Mouse (Mus musculus) kidney, postnatal 0 days (tissue): ENCODE measurements around the gene Hoxa11. TPM values are rescaled to one million over a fixed set of nuclear protein-coding genes. Genes with fewer than 3 reads are reported as not detected.

ENCODE experiments used
- ATAC-seq: fragments of 200-750 bp; cut with Nextera tagmentation; replicated peaks from 2 replicates; pipeline ENCODE4 v1.8.0; 2017; ENCODE audit warnings: low read depth, moderate number of reproducible peaks, moderate TSS enrichment, moderate library complexity; ENCODE audit not compliant: low FRiP score
- DNase-seq: peaks from one replicate; pipeline ENCODE4 v3.0.0-alpha.2; 2016; ENCODE audit warnings: low spot score
- H3K27ac ChIP-seq: fragments of 300-500 bp; sonication (generic); 2 replicates; pipeline ENCODE4 v1.5.1; 2014; ENCODE audit warnings: mild to moderate bottlenecking
- H3K27me3 ChIP-seq: fragments of 300-500 bp; sonication (generic); 2 replicates; pipeline ENCODE4 v1.6.1; 2014; ENCODE audit warnings: low read length, mixed read lengths; ENCODE audit not compliant: insufficient read depth
- H3K36me3 ChIP-seq: fragments of 300-500 bp; sonication (generic); 2 replicates; pipeline ENCODE4 v1.6.1; 2014; ENCODE audit warnings: low read length, mixed read lengths; ENCODE audit not compliant: insufficient read depth
- H3K4me1 ChIP-seq: fragments of 300-500 bp; sonication (generic); replicated peaks from 2 replicates; pipeline ENCODE4 v1.6.1; 2014; ENCODE audit warnings: antibody characterized with exemption, low read length, mixed read lengths; ENCODE audit not compliant: insufficient read depth
- H3K4me2 ChIP-seq: fragments of 300-500 bp; sonication (generic); 2 replicates; pipeline ENCODE4 v1.6.1; 2014; ENCODE audit warnings: mild to moderate bottlenecking, low read length, moderate library complexity, mixed read lengths
- H3K4me3 ChIP-seq: fragments of 300-500 bp; sonication (generic); replicated peaks from 2 replicates; pipeline ENCODE4 v1.5.1; 2014; ENCODE audit warnings: low read depth, low read length
- H3K9ac ChIP-seq: fragments of 300-500 bp; sonication (generic); 2 replicates; pipeline ENCODE4 v1.6.1; 2014; ENCODE audit warnings: low read depth, low read length
- H3K9me3 ChIP-seq: fragments of 300-500 bp; sonication (generic); replicated peaks from 2 replicates; pipeline ENCODE4 v1.6.1; 2016; ENCODE audit warnings: low read length, inconsistent platforms, mixed read lengths
- CTCF ChIP-seq: IDR thresholded peaks from 2 replicates; pipeline ENCODE4 v1.5.1; 2016; ENCODE audit warnings: antibody characterized with exemption, low read depth, mild to moderate bottlenecking, moderate library complexity
- WGBS: fragments of 180-500 bp; shearing (Covaris S2); extraction: QIAGEN DNeasy Blood & Tissue Kit; methylation state at CpG from one replicate; pipeline ENCODE4 v1.1.7; 2014; 5-methylcytosine and 5-hydroxymethylcytosine counted together
- polyA plus RNA-seq: library from polyadenylated mRNA; unstranded; fragments of >200 nt; fragmentation: Nextera tagmentation; extraction: Ambion mirVana; gene quantifications from 2 replicates; pipeline ENCODE4 v1.2.1, GENCODE M21; 2015

Gene Hoxa11
- polyA plus RNA-seq, 1 experiment from 2014 or later, result 27.7 TPM

GRCm38 (mm10) chr6:52230516-52231165 lies 15.0 kb downstream of the Hoxa11 start, which contains the start of gene Hoxa9:
Hoxa9 (minus strand) TSS chr6:52231089.
- no peak for TF ChIP-seq CTCF
- WGBS, result under 1% methylated on average over 14 of the region's 36 CpGs
- peak within 1 kb of the TSS; percentile 97 for H3K27ac ChIP-seq
- H3K4me3 ChIP-seq, result peak within 1 kb of the TSS; percentile 85
- peak within 1 kb of the TSS; percentile 98 for H3K9ac ChIP-seq
- DNase-seq (peak; percentile 89), ATAC-seq (peak; percentile 42)
- peak within 1 kb of the TSS; percentile 92 for H3K4me2 ChIP-seq
- H3K4me1 ChIP-seq, result peaks cover 8% of the 10 kb centered on the region; the same call in 1 of the 2 replicates
- no peaks in the 10 kb centered on the region; the same call in 1 of the 2 replicates for H3K36me3 ChIP-seq
- H3K9me3 ChIP-seq, result no peaks in the 10 kb centered on the region
- H3K27me3 ChIP-seq, result no peaks in the 10 kb centered on the region

GRCm38 (mm10) chr6:52229558-52230416 lies 15.8 kb downstream of the Hoxa11 start:
- no peaks in the 10 kb centered on the region for H3K27me3 ChIP-seq
- peaks cover 8% of the 10 kb centered on the region; the same call in 1 of the 2 replicates for H3K4me1 ChIP-seq
- H3K4me3 ChIP-seq, result peak overlapping the region; percentile 85
- TF ChIP-seq CTCF, result no peak; the same call in 1 of the 2 replicates
- under 1% methylated on average over 43 of the region's 44 CpGs for WGBS
- no peak for DNase-seq
- H3K4me2 ChIP-seq, result peak overlapping the region; percentile 89
- peak; percentile 2 for ATAC-seq
- H3K36me3 ChIP-seq, result no peaks in the 10 kb centered on the region; the same call in 1 of the 2 replicates
- H3K27ac ChIP-seq, result peak overlapping the region; percentile 97
- H3K9me3 ChIP-seq, result no peaks in the 10 kb centered on the region
- peak overlapping the region; percentile 93 for H3K9ac ChIP-seq

DNA sequence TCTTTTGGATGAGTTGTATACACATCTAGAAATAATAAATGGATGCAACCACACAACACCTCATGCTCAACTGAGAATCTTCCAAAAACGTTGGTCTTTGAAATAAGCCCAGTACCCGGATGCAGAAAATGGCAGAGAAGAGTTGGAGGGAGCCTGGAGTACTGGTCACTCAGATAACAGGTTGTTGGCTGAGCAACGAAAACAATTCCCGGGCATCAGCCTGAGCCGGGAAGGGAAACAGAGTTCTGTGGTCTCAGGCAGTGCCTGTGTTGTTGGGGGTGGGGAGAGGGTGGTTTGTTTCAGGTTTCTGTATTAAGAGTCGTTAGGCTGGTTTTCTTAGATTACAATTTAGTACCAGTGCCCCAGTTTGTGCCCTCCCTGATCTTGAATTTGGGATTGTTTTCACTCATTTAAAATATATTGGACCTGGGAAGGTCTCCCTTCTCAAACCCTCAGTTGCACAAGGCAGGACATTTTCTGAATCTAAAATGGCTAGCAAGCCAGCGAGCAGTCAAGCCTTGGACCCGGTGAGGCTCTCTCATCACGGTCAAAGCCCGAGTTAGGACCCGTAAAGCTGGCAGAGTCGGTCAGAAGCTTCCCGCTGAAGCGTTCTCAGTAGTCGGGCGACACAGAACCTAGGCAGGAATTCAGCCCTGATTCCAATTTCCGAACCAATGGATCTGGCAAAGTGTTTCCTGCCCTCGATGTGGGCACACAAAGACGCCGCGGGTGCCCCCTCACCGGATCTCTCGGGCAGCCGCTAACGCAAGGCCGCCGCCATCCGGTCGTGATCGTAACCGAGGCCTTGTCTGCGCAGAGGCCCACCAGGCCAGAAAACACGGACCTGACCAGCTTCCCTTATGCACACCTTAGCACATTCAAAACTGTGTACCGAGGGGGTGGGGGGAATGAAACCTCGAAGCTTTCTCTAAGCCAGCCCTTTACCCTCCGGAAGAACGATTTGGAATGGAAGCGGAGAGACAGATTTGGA lies 16.8 kb downstream of the Hoxa11 start:
- ATAC-seq, result no peak
- peaks cover 8% of the 10 kb centered on the region; the same call in 1 of the 2 replicates for H3K4me1 ChIP-seq
- 1% methylated on average over 38 of the region's 38 CpGs for WGBS
- no peak for DNase-seq
- H3K9ac ChIP-seq, result peak overlapping the region; percentile 93
- peak overlapping the region; percentile 89 for H3K4me2 ChIP-seq
- peaks cover 6% of the 10 kb centered on the region; the same call in 1 of the 2 replicates for H3K36me3 ChIP-seq
- TF ChIP-seq CTCF, result no peak; the same call in 1 of the 2 replicates
- H3K27me3 ChIP-seq, result no peaks in the 10 kb centered on the region
- H3K4me3 ChIP-seq, result peak overlapping the region; percentile 85
- H3K9me3 ChIP-seq, result no peaks in the 10 kb centered on the region
- peak overlapping the region; percentile 97 for H3K27ac ChIP-seq

GRCm38 (mm10) chr6:52227470-52228222 lies 18.0 kb downstream of the Hoxa11 start:
- peak overlapping the region; percentile 89 for H3K4me2 ChIP-seq
- H3K9me3 ChIP-seq, result no peaks in the 10 kb centered on the region
- peak overlapping the region; percentile 97 for H3K9ac ChIP-seq
- ATAC-seq, result 0 out of 2 replicates have a peak, but pooled peaks have one; percentile 1
- TF ChIP-seq CTCF, result no peak
- peak overlapping the region; percentile 85 for H3K4me3 ChIP-seq
- WGBS, result 4% methylated on average over 11 of the region's 11 CpGs
- H3K36me3 ChIP-seq, result peaks cover 6% of the 10 kb centered on the region; the same call in 1 of the 2 replicates
- H3K27ac ChIP-seq, result peak overlapping the region; percentile 95
- H3K27me3 ChIP-seq, result no peaks in the 10 kb centered on the region
- no peak for DNase-seq
- peaks cover 8% of the 10 kb centered on the region; the same call in 1 of the 2 replicates for H3K4me1 ChIP-seq
